Mouse (Mus musculus) neutrophil, adult 5-6 weeks (primary cell): ENCODE measurements around the gene Ifna4. TPM values are rescaled to one million over a fixed set of nuclear protein-coding genes. Genes with fewer than 3 reads are reported as not detected.
A peak's percentile ranks its signal among the peaks of the same experiment; 100 is the strongest.

Experiments
- ATAC-seq: fragments of 151-379, 151-347 bp; 2 replicates; pipeline ENCODE4 v1.8.0; 2017; ENCODE audit warnings: mild to moderate bottlenecking, moderate TSS enrichment; ENCODE audit not compliant: insufficient number of reproducible peaks, poor library complexity, low FRiP score, severe bottlenecking; ENCODE audit errors: extremely low read depth
- total RNA-seq: library from RNA; stranded (forward); fragments of 200-1000 nt; gene quantifications from 2 replicates; pipeline ENCODE4 v1.2.3, GENCODE M21; 2017

Gene Ifna4
- total RNA-seq, 1 experiment from 2014 or later: not detected

- ATAC-seq: no peak
These were observed 21.6 kb downstream of the Ifna4 start for GRCm38 (mm10) chr4:88863309-88863708.

GRCm38 (mm10) chr4:88864599-88864998 is 22.9 kb downstream of the Ifna4 start:
- ATAC-seq: peak; percentile 82

GRCm38 (mm10) chr4:88865011-88865569 is 23.4 kb downstream of the Ifna4 start:
- peak; percentile 13; the same call in 1 of the 2 replicates for ATAC-seq

- peak; percentile 88 for ATAC-seq
These were observed 25.8 kb downstream of the Ifna4 start for GRCm38 (mm10) chr4:88867366-88867925.

- ATAC-seq: peak; percentile 29; the same call in 1 of the 2 replicates
These were observed 26.6 kb downstream of the Ifna4 start for GRCm38 (mm10) chr4:88867926-88868911.

- ATAC-seq: peak; percentile 52; the same call in 1 of the 2 replicates
These were observed 31.0 kb downstream of the Ifna4 start for GRCm38 (mm10) chr4:88872691-88873090.

- ATAC-seq: no peak
These were observed 33.9 kb downstream of the Ifna4 start for GRCm38 (mm10) chr4:88875435-88876095.

- ATAC-seq: no peak
These were observed 34.9 kb downstream of the Ifna4 start for GRCm38 (mm10) chr4:88876520-88876919.

GRCm38 (mm10) chr4:88878246-88878645 is 36.6 kb downstream of the Ifna4 start:
- ATAC-seq: peak; percentile 52; the same call in 1 of the 2 replicates

GRCm38 (mm10) chr4:88878772-88879171 is 37.1 kb downstream of the Ifna4 start:
- no peak for ATAC-seq

GRCm38 (mm10) chr4:88880101-88880500 is 38.4 kb downstream of the Ifna4 start, which contains the start of gene Ifne:
Gene Ifne (minus strand): TSS chr4:88880201.
- no peak for ATAC-seq

- no peak for ATAC-seq
These were observed 46.6 kb downstream of the Ifna4 start for GRCm38 (mm10) chr4:88888236-88888635.

Other genes starting within 250 kb of the Ifna4 start
- not detected in 2 replicates for gene Ifna9, start 249.5 kb upstream of the Ifna4 start, total RNA-seq
- not detected in 2 replicates for gene Ifna12, start 238.5 kb upstream of the Ifna4 start, total RNA-seq
- gene C87499, start 207.4 kb upstream of the Ifna4 start, total RNA-seq: not detected in 2 replicates
- not detected in 2 replicates for gene Ifna13, start 197.4 kb upstream of the Ifna4 start, total RNA-seq
- gene Ifna16, start 164.9 kb upstream of the Ifna4 start, total RNA-seq: not detected in 2 replicates
- gene Ifna2, start 157.9 kb upstream of the Ifna4 start, total RNA-seq: not detected in 2 replicates
- gene Ifnab, start 150.5 kb upstream of the Ifna4 start, total RNA-seq: not detected in 2 replicates
- 0.93 TPM in 1 of 2 replicates, not detected in the other for gene Gm26566, start 120.1 kb upstream of the Ifna4 start, total RNA-seq
- 45.5 and 48.4 TPM in 2 replicates for gene Klhl9, start 119.4 kb upstream of the Ifna4 start, total RNA-seq
- gene Gm13271, start 87.0 kb upstream of the Ifna4 start, total RNA-seq: not detected in 2 replicates
- gene Gm13283, start 81.7 kb upstream of the Ifna4 start, total RNA-seq: 0.35 TPM in 1 of 2 replicates, not detected in the other
- gene Gm13290, start 68.0 kb upstream of the Ifna4 start, total RNA-seq: not detected in 2 replicates
- not detected in 2 replicates for gene Gm13289, start 64.9 kb upstream of the Ifna4 start, total RNA-seq
- gene Gm13272, start 62.0 kb upstream of the Ifna4 start, total RNA-seq: not detected in 2 replicates
- gene Ifnz, start 59.7 kb upstream of the Ifna4 start, total RNA-seq: not detected in 2 replicates
- not detected in 2 replicates for gene Gm13276, start 56.2 kb upstream of the Ifna4 start, total RNA-seq
- gene Gm13277, start 53.2 kb upstream of the Ifna4 start, total RNA-seq: not detected in 2 replicates
- not detected in 2 replicates for gene Gm13278, start 50.3 kb upstream of the Ifna4 start, total RNA-seq
- not detected in 2 replicates for gene Gm13275, start 47.4 kb upstream of the Ifna4 start, total RNA-seq
- gene Gm13279, start 44.5 kb upstream of the Ifna4 start, total RNA-seq: not detected in 2 replicates
- not detected in 2 replicates for gene Gm13285, start 42.2 kb upstream of the Ifna4 start, total RNA-seq
- gene Gm13287, start 38.6 kb upstream of the Ifna4 start, total RNA-seq: not detected in 2 replicates
- gene Gm13288, start 36.3 kb upstream of the Ifna4 start, total RNA-seq: not detected in 2 replicates
- gene Ifna7, start 25.6 kb upstream of the Ifna4 start, total RNA-seq: not detected in 2 replicates
- gene Ifna11, start 21.9 kb upstream of the Ifna4 start, total RNA-seq: not detected in 2 replicates
- not detected in 2 replicates for gene Ifna6, start 14.4 kb upstream of the Ifna4 start, total RNA-seq
- gene Ifna5, start 6.3 kb upstream of the Ifna4 start, total RNA-seq: not detected in 2 replicates
- gene Ifna1, start 8.2 kb downstream of the Ifna4 start, total RNA-seq: not detected in 2 replicates
- gene Ifne, start 38.3 kb downstream of the Ifna4 start, total RNA-seq: not detected in 2 replicates